Mouse (Mus musculus): ENCODE measurements around the gene Aspdh. TPM values are rescaled to one million over a fixed set of nuclear protein-coding genes. Genes with fewer than 3 reads are reported as not detected.

The Aspdh gene
- polyA plus RNA-seq, 1 experiment, result not detected

DNA sequence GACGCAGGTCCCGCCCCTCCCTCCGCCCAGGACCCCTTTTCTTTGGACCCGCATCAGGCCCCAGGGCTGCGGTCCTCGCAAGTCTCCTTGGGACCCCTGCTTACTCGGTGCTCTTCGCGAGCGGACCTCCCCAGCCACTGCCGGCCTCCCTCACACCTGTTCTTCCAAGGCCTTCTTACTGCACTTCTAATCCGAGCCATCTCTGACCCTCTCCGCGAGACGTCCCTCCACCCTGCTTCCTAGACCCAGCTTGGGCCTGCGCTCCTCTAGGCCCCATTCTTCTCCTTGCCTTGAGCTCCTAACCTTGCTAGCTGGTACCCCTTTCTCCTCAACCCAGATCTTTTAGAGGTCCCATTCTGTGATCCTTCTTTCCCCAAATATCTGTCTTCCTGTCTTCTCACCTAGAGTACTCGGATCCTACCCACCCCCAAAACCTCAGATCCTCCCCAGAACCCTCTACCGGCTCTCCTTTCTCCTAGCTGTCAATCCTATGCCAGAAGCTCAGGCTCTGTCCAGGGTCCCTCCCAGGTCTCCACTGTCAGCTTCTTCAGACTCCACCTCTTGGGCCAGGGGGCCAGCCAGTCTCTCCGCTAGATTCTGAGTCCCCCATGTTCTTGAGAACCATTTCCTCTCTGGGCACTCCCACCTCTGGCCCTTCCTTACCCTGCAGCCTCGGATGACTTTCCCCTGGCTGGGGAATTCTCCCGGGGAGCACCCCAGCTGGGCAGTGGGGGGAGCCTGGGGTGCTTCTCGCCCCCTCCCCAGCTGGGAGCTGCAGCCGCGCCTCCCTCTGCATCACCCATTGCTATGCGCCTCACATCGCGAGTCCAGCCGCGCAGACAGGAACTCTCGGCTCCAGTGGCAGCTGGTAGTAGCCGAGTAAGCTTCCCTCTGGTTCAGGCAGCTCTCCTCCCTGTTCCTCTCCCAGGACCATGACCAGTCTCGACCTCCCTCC, 35.4 kb upstream of the Aspdh start:
- TF ChIP-seq CEBPB (IDR thresholded peaks at IDR 0.05; ENCODE audit: insufficient read depth, poor library complexity, severe bottlenecking), result no peak
- no peak for TF ChIP-seq MYOD1 (IDR thresholded peaks at IDR 0.05; ENCODE audit: control insufficient read depth in 1 of 3, insufficient read length in 2 of 3, low read depth in 2 of 3)
- TF ChIP-seq MYOG (IDR thresholded peaks at IDR 0.05; ENCODE audit: control insufficient read depth in 1 of 3, insufficient read depth in 1 of 3, insufficient read length in 2 of 3, low read depth in 2 of 3), result no peak
- TF ChIP-seq E2F4 (IDR thresholded peaks at IDR 0.05; ENCODE audit: insufficient read depth), result no peak
- TF ChIP-seq SRF (IDR thresholded peaks at IDR 0.05; ENCODE audit: control insufficient read depth, insufficient read length, low read depth), result no peak
- no peak for TF ChIP-seq USF1 (IDR thresholded peaks at IDR 0.05; ENCODE audit: low read depth)
- TF ChIP-seq REST (IDR thresholded peaks at IDR 0.05; ENCODE audit: insufficient read depth, insufficient read length), result no peak
- no peak for TF ChIP-seq MAX (IDR thresholded peaks at IDR 0.05; ENCODE audit: low read depth)
- Histone ChIP-seq H3ac (ENCODE audit: control insufficient read depth, insufficient read length) (no peak overlapping the region), H3K4me2 (ENCODE audit: low read depth) (no peak overlapping the region), H3K27me3 (ENCODE audit: control insufficient read depth, insufficient read depth, insufficient read length) (peaks cover 65% of the 10 kb centered on the region), H3K36me3 (ENCODE audit: control insufficient read depth, insufficient read depth) (no peaks in the 10 kb centered on the region), H3K79me2 (ENCODE audit: control insufficient read depth, insufficient read depth) (no peaks in the 10 kb centered on the region), H3K4me3 (no peak overlapping the region)

DNA sequence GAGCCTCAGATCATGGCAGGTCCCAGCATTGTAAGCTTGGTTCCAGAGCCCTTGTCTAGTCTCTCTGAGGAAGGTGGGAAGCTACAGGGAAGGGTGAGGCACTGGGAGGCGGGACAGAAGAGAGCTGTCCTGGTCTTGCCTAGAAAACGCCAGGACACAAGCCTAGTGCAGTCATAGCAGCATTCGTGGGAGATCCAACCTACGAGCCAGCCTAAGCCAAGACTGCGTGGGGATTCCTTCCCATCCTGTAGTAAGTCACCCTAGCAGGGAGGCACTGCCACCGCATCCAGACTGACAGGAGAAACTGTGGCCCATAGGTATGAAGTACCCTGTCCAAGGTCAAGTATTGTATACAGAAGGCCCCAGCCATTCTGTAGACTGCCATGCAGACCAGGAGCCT, 32.6 kb upstream of the Aspdh start:
- Histone ChIP-seq H3ac (ENCODE audit: control insufficient read depth, insufficient read length) (no peak overlapping the region), H3K4me2 (ENCODE audit: low read depth) (no peak overlapping the region), H3K4me3 (no peak overlapping the region), H3K36me3 (ENCODE audit: control insufficient read depth, insufficient read depth) (no peaks in the 10 kb centered on the region), H3K27me3 (ENCODE audit: control insufficient read depth, insufficient read depth, insufficient read length) (peaks cover 67% of the 10 kb centered on the region), H3K79me2 (ENCODE audit: control insufficient read depth, insufficient read depth) (no peaks in the 10 kb centered on the region)
- TF ChIP-seq REST (IDR thresholded peaks at IDR 0.05; ENCODE audit: insufficient read depth, insufficient read length) (no peak), E2F4 (IDR thresholded peaks at IDR 0.05; ENCODE audit: insufficient read depth) (no peak)

DNA sequence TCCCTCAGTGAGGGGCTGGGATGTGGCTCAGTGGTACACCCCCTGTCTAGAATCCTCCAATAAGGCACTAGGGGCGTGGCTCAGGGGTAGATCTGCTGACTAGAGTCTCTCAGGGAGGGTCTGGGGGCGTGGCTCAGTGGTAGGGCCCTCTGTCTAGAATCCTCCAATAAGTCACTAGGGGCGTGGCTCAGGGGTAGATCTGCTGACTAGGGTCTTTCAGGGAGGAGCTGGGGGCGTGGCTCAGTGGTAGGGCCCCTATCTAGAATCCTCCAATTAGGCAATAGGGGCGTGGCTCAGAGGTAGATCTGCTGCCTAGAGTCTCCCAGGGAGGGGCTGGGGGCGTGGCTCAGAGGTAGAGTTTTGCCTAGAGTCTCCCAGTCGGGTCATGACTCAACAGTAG, 31.8 kb upstream of the Aspdh start:
- no peaks in the 10 kb centered on the region for H3K79me2 ChIP-seq (ENCODE audit: control insufficient read depth, insufficient read depth)
- H3ac ChIP-seq (ENCODE audit: control insufficient read depth, insufficient read length), result no peak overlapping the region
- peaks cover 59% of the 10 kb centered on the region for H3K27me3 ChIP-seq (ENCODE audit: control insufficient read depth, insufficient read depth, insufficient read length)
- H3K36me3 ChIP-seq (ENCODE audit: control insufficient read depth, insufficient read depth), result no peaks in the 10 kb centered on the region
- H3K4me3 ChIP-seq, result no peak overlapping the region
- H3K4me2 ChIP-seq (ENCODE audit: low read depth), result no peak overlapping the region
- TF ChIP-seq TCF3 (IDR thresholded peaks at IDR 0.05; ENCODE audit: insufficient read length, low read depth) (no peak), MYOD1 (IDR thresholded peaks at IDR 0.05; ENCODE audit: control insufficient read depth in 1 of 3, insufficient read length in 2 of 3, low read depth in 2 of 3) (no peak), MYOG (IDR thresholded peaks at IDR 0.05; ENCODE audit: control insufficient read depth in 1 of 3, insufficient read depth in 1 of 3, insufficient read length in 2 of 3, low read depth in 2 of 3) (no peak), USF1 (IDR thresholded peaks at IDR 0.05; ENCODE audit: low read depth) (no peak), REST (IDR thresholded peaks at IDR 0.05; ENCODE audit: insufficient read depth, insufficient read length) (no peak), MAX (IDR thresholded peaks at IDR 0.05; ENCODE audit: low read depth) (no peak), SRF (IDR thresholded peaks at IDR 0.05; ENCODE audit: control insufficient read depth, insufficient read length, low read depth) (no peak)

DNA sequence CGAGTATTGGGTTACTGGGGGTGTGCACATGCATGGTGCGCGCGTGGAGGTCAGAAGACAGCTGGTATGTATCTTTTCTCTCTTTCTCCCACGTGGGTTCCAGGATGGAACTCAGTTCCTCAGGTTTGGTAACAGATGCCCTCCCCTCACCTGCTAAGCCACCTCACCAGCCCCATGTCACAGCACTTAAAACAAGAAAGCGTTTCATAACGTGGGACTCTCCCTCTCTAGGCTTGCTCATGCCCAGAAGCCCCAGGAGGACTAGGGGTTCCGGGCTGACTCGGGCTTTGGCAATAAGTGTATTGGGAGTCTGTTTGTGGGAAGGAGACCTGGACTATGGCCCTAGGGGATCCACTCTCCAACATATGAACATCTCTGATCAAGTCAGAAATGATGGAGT, 31.1 kb upstream of the Aspdh start:
- Histone ChIP-seq H3K36me3 (ENCODE audit: control insufficient read depth, insufficient read depth) (no peaks in the 10 kb centered on the region), H3K4me3 (no peak overlapping the region), H3K4me2 (ENCODE audit: low read depth) (no peak overlapping the region), H3ac (ENCODE audit: control insufficient read depth, insufficient read length) (no peak overlapping the region), H3K27me3 (ENCODE audit: control insufficient read depth, insufficient read depth, insufficient read length) (peaks cover 52% of the 10 kb centered on the region), H3K79me2 (ENCODE audit: control insufficient read depth, insufficient read depth) (no peaks in the 10 kb centered on the region)
- TF ChIP-seq TCF12 (IDR thresholded peaks at IDR 0.05; ENCODE audit: insufficient read depth, poor library complexity, severe bottlenecking) (no peak), POLR2A (IDR thresholded peaks at IDR 0.05; ENCODE audit: insufficient read length, low read depth) (no peak), USF1 (IDR thresholded peaks at IDR 0.05; ENCODE audit: low read depth) (no peak), POLR2AphosphoS2 (IDR thresholded peaks at IDR 0.05; ENCODE audit: insufficient read length, low read depth) (no peak), CEBPB (IDR thresholded peaks at IDR 0.05; ENCODE audit: insufficient read depth, poor library complexity, severe bottlenecking) (no peak), E2F4 (IDR thresholded peaks at IDR 0.05; ENCODE audit: insufficient read depth) (no peak), REST (IDR thresholded peaks at IDR 0.05; ENCODE audit: insufficient read depth, insufficient read length) (no peak), MYOD1 (IDR thresholded peaks at IDR 0.05; ENCODE audit: control insufficient read depth in 1 of 3, insufficient read length in 2 of 3, low read depth in 2 of 3) (no peak), SRF (IDR thresholded peaks at IDR 0.05; ENCODE audit: control insufficient read depth, insufficient read length, low read depth) (no peak), MYOG (IDR thresholded peaks at IDR 0.05; ENCODE audit: control insufficient read depth in 1 of 3, insufficient read depth in 1 of 3, insufficient read length in 2 of 3, low read depth in 2 of 3) (no peak), MAX (IDR thresholded peaks at IDR 0.05; ENCODE audit: low read depth) (no peak), TCF3 (IDR thresholded peaks at IDR 0.05; ENCODE audit: insufficient read length, low read depth) (no peak)

DNA sequence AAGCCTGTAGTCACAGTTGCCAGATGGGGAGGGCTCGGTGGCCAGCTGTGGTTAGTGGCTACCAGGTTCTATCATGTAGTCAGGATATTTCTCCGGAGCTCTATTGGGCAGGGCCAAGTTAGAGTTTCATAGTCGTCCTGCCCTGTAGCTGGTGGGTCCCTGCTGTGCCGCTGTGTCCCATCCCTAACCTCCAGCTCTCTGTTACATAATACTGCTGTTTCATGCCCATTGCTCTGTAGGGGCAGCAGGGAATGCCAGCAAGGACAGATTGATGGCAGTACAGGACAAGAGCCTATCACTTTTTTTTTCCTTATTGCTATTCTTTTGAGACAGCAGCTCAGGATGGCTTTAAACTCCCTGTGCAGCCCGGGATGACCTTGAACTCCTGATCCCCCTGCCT, 29.4 kb upstream of the Aspdh start:
- peaks cover 51% of the 10 kb centered on the region for H3K27me3 ChIP-seq (ENCODE audit: control insufficient read depth, insufficient read depth, insufficient read length)
- no peak for TF ChIP-seq MAX (IDR thresholded peaks at IDR 0.05; ENCODE audit: low read depth)
- TF ChIP-seq MYOG (IDR thresholded peaks at IDR 0.05; ENCODE audit: control insufficient read depth in 1 of 3, insufficient read depth in 1 of 3, insufficient read length in 2 of 3, low read depth in 2 of 3), result no peak
- TF ChIP-seq E2F4 (IDR thresholded peaks at IDR 0.05; ENCODE audit: insufficient read depth), result no peak
- TF ChIP-seq MYOD1 (IDR thresholded peaks at IDR 0.05; ENCODE audit: control insufficient read depth in 1 of 3, insufficient read length in 2 of 3, low read depth in 2 of 3), result no peak
- no peak for TF ChIP-seq TCF3 (IDR thresholded peaks at IDR 0.05; ENCODE audit: insufficient read length, low read depth)
- no peak for TF ChIP-seq TCF12 (IDR thresholded peaks at IDR 0.05; ENCODE audit: insufficient read depth, poor library complexity, severe bottlenecking)
- no peak overlapping the region for H3ac ChIP-seq (ENCODE audit: control insufficient read depth, insufficient read length)

More for the DNA sequence above, 29.4 kb upstream of the Aspdh start:
- Histone ChIP-seq H3K4me3 (no peak overlapping the region), H3K4me2 (ENCODE audit: low read depth) (no peak overlapping the region), H3K36me3 (ENCODE audit: control insufficient read depth, insufficient read depth) (no peaks in the 10 kb centered on the region), H3K79me2 (ENCODE audit: control insufficient read depth, insufficient read depth) (no peaks in the 10 kb centered on the region)

All from myocyte (in vitro differentiated cells).